Mouse (Mus musculus) lung, postnatal 0 days (tissue): ENCODE data around the gene Lrmda. TPM values are rescaled to one million over a fixed set of nuclear protein-coding genes. Genes with fewer than 3 reads are reported as not detected.
A peak's percentile ranks its signal among the peaks of the same experiment; 100 is the strongest.

Experiments used
- ATAC-seq: fragments of 200-750 bp; cut with Nextera tagmentation; 2 replicates; pipeline ENCODE4 v1.8.0; 2017; ENCODE audit warnings: moderate library complexity
- DNase-seq: peaks from one replicate; pipeline ENCODE4 v3.0.0-alpha.2; 2016; ENCODE audit warnings: low spot score
- H3K27ac ChIP-seq: fragments of 300-500 bp; sonication (generic); 2 replicates; pipeline ENCODE4 v1.5.1; 2014; ENCODE audit warnings: antibody characterized with exemption, mild to moderate bottlenecking, low read length, mixed read lengths
- H3K27me3 ChIP-seq: fragments of 300-500 bp; sonication (generic); replicated peaks from 2 replicates; pipeline ENCODE4 v1.6.1; 2014; ENCODE audit warnings: low read length, mixed read lengths; ENCODE audit not compliant: insufficient read depth
- H3K36me3 ChIP-seq: fragments of 300-500 bp; sonication (generic); 2 replicates; pipeline ENCODE4 v1.6.1; 2014; ENCODE audit warnings: low read length, mixed read lengths; ENCODE audit not compliant: insufficient read depth
- H3K4me1 ChIP-seq: fragments of 300-500 bp; sonication (generic); 2 replicates; pipeline ENCODE4 v1.6.1; 2014; ENCODE audit warnings: antibody characterized with exemption, low read depth, low read length, mixed read lengths; ENCODE audit not compliant: insufficient read depth
- H3K4me2 ChIP-seq: fragments of 300-500 bp; sonication (generic); replicated peaks from 2 replicates; pipeline ENCODE4 v1.6.1; 2014; ENCODE audit warnings: low read depth, mild to moderate bottlenecking, low read length, moderate library complexity, mixed read lengths
- H3K4me3 ChIP-seq: fragments of 300-500 bp; sonication (generic); 2 replicates; pipeline ENCODE4 v1.5.1; 2014; ENCODE audit warnings: low read depth, low read length
- H3K9ac ChIP-seq: fragments of 300-500 bp; sonication (generic); replicated peaks from 2 replicates; pipeline ENCODE4 v1.6.1; 2014; ENCODE audit warnings: low read depth, mild to moderate bottlenecking
- H3K9me3 ChIP-seq: fragments of 300-500 bp; sonication (generic); 2 replicates; pipeline ENCODE4 v1.6.1; 2016; ENCODE audit warnings: low read length, mixed read lengths
- CTCF ChIP-seq: IDR thresholded peaks from 2 replicates; pipeline ENCODE4 v1.5.1; 2016; ENCODE audit warnings: antibody characterized with exemption, mild to moderate bottlenecking
- EP300 ChIP-seq: IDR thresholded peaks from 2 replicates; pipeline ENCODE4 v1.6.1; 2016; ENCODE audit warnings: antibody characterized with exemption, mild to moderate bottlenecking, control low read depth
- WGBS: fragments of 180-500 bp; shearing (Covaris S2); extraction: QIAGEN DNeasy Blood & Tissue Kit; methylation state at CpG from one replicate; pipeline ENCODE4 v1.1.7; 2014; 5-methylcytosine and 5-hydroxymethylcytosine counted together
- polyA plus RNA-seq: library from polyadenylated mRNA; unstranded; fragments of >200 nt; fragmentation: Nextera tagmentation; extraction: Ambion mirVana; gene quantifications from 2 replicates; pipeline ENCODE4 v1.2.1, GENCODE M21; 2015

The Lrmda gene
- polyA plus RNA-seq, 1 experiment from 2014 or later = 0.86 TPM

DNA sequence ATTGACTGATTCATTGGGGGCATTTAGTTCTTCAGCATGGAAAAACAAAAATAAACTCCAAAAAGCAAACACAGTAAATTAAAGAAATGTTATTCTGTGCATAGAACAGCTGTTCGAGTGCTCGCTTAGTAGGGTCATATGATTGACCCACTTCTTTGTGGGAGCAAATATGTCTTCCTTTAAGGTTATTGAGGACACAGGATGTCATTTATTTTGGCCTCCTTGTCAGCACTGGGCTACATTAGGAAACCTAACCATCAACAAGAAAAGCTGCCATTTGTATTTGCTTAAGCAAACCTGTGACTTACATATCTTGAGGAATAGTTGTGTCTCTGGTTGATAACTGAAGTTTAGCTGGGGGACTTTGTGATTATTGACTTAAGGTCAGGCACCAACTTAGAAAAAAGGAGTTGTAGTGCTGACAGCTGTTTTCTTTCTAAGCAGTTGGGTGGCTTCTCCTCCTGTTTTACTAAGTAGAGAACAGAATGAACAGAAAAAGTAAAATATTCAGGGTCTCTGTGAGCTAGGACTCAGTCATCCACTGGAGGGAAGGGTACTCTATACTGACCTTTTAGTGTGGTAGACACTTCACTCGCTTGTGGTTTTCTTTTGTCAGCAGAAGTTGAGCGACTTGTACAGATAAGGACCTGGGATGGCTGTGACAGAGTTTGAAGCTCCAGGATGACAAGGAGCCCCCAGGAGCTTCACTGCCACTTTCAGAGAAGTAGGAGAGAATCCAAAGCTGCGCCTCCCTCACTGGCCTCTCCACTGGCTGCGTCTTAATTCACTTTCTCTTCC lies 696.3 kb downstream of the Lrmda start:
- peak; percentile 12 for DNase-seq
- WGBS = 49% methylated on average over 6 of the region's 6 CpGs
- H3K4me3 ChIP-seq = no peak overlapping the region
- no peak overlapping the region for H3K27ac ChIP-seq
- no peaks in the 10 kb centered on the region for H3K36me3 ChIP-seq
- H3K9me3 ChIP-seq = no peaks in the 10 kb centered on the region
- H3K9ac ChIP-seq = no peak overlapping the region
- no peaks in the 10 kb centered on the region for H3K27me3 ChIP-seq
- no peak for ATAC-seq
- no peak for TF ChIP-seq EP300
- TF ChIP-seq CTCF = no peak
- no peaks in the 10 kb centered on the region for H3K4me1 ChIP-seq
- H3K4me2 ChIP-seq = no peak overlapping the region

DNA sequence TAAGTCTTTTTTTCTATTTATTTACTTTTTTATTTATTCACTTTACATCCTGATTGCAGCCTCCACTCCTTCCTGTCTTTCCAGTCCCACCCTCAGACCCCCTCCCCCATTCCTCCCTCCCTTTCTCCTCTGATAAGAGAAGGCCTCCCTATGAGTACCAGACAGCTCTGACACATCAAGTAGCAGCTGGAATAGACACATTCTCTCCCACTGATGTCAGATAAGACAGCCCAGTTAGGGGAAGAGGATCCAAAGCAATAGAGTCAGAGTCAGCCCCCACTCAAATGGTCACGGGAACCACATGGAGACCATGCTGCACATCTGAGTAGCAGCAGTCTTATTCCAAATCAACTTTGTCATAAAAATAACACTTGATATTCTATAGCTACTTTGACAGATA lies 700.5 kb downstream of the Lrmda start:
- no peaks in the 10 kb centered on the region for H3K4me1 ChIP-seq
- H3K9me3 ChIP-seq = no peaks in the 10 kb centered on the region
- no peak overlapping the region for H3K27ac ChIP-seq
- no peaks in the 10 kb centered on the region for H3K36me3 ChIP-seq
- TF ChIP-seq EP300 (no peak), CTCF (no peak)
- H3K4me2 ChIP-seq = no peak overlapping the region
- 75% methylated on average over 1 of the region's 1 CpGs for WGBS
- H3K9ac ChIP-seq = no peak overlapping the region
- peak; percentile 21 for DNase-seq
- H3K27me3 ChIP-seq = no peaks in the 10 kb centered on the region
- no peak overlapping the region for H3K4me3 ChIP-seq
- peak; percentile 33; the same call in 1 of the 2 replicates for ATAC-seq

DNA sequence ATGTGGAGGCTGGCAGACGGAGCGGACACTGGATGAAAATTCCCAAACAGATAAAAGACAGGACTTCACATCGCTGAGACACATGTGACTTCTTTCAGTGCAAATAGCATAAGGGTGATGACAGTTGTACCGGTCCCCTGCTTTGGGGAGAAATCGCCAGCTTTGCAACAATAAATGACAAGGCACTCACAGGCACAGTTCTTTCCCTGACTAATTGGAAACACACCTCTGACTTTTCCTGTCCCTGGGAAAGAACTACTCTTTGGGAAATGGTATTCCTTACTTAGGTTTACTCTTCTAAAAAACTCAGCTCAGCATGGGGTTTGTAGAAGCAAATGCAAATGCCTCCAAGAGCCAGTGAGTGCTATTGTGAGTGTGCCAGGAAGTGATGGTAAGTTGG lies 702.3 kb downstream of the Lrmda start:
- DNase-seq (no peak), ATAC-seq (no peak)
- WGBS = 42% methylated on average over 5 of the region's 5 CpGs
- Histone ChIP-seq H3K4me2 (no peak overlapping the region), H3K36me3 (no peaks in the 10 kb centered on the region), H3K27me3 (no peaks in the 10 kb centered on the region), H3K9me3 (no peaks in the 10 kb centered on the region), H3K4me3 (no peak overlapping the region), H3K27ac (no peak overlapping the region), H3K9ac (no peak overlapping the region), H3K4me1 (no peaks in the 10 kb centered on the region)
- no peak for TF ChIP-seq CTCF
- no peak for TF ChIP-seq EP300

DNA sequence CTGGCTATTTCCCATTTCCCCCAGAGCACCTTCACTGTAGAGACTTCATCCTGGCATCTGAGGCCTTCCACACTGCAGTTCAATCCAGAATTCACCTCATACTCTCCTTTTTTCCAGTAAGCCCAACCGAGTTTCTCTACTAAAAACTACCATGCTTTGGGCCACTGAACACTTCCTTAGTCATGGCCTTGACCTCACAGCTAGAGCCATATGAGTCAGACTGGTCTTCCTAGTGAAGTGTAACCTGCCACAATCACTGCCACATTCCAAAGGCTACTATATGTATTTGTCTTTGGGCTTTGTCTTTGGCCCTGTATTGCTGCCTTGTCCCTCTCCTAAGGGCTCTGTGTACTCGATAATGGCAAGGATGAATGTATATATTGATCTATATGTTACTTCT lies 708.0 kb downstream of the Lrmda start:
- H3K4me2 ChIP-seq = no peak overlapping the region
- no peak overlapping the region for H3K4me3 ChIP-seq
- H3K27me3 ChIP-seq = no peaks in the 10 kb centered on the region
- WGBS = 63% methylated on average over 2 of the region's 2 CpGs
- H3K36me3 ChIP-seq = no peaks in the 10 kb centered on the region
- no peaks in the 10 kb centered on the region for H3K4me1 ChIP-seq
- H3K9ac ChIP-seq = no peak overlapping the region
- TF ChIP-seq EP300 = no peak
- no peak for TF ChIP-seq CTCF
- no peaks in the 10 kb centered on the region for H3K9me3 ChIP-seq
- no peak for DNase-seq
- H3K27ac ChIP-seq = no peak overlapping the region
- no peak for ATAC-seq

DNA sequence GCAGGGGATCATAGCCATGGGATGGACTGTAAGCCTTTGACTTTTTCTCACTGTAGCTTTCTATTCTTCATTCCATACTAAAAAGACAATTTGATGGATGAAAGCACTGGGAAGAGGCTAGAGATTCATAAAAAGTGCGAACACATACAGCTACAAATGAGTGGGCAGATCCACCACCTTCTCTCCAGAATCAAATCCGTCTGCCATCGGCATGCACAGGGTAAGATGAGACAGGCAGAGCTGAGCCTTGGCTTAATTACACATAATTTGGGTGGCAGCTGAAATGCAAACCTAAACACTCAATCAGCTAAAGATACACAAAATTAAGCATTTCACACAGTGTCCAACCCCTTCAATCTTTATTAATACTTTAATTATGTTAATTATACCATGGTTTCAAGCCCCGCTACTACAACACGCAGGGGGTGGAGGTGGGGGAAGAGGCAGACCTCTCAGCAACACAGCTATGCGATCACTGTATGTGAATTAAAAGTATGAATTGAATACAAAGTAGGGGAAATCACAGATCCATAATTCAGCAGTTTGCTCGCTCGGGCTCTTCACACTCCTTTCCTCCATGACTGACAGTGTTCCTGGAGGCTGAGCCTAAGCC lies 709.2 kb downstream of the Lrmda start:
- no peak for DNase-seq

DNA sequence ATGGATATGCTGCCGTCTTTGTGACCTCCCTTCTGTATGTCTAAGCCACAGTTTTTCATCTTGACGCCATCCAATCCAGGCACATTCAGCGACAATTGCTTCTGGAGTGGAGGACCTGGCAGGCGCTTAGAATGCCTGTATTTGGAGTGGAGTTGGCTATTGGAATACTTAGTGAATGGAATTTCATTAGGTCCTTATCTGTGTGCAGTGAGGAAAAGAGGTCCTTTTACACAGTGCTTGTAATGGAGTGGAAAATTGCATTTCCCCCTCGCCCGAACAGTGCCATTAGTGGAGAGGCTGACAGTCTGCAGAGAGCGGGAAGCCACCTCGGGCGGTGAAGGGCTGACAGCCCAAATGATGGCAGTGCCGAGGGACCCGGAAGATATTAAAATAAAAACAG lies 719.1 kb downstream of the Lrmda start:
- no peak for TF ChIP-seq EP300
- no peak for TF ChIP-seq CTCF
- H3K27me3 ChIP-seq = no peaks in the 10 kb centered on the region
- no peak overlapping the region for H3K4me3 ChIP-seq
- no peaks in the 10 kb centered on the region for H3K4me1 ChIP-seq
- no peak overlapping the region for H3K27ac ChIP-seq
- H3K9me3 ChIP-seq = no peaks in the 10 kb centered on the region
- H3K4me2 ChIP-seq = no peak overlapping the region
- H3K36me3 ChIP-seq = no peaks in the 10 kb centered on the region
- 51% methylated on average over 11 of the region's 11 CpGs for WGBS
- H3K9ac ChIP-seq = no peak overlapping the region
- DNase-seq (peak; percentile 70), ATAC-seq (peak; percentile 90)

More for the DNA sequence above, 709.2 kb downstream of the Lrmda start:
- Histone ChIP-seq H3K27me3 (no peaks in the 10 kb centered on the region), H3K4me3 (no peak overlapping the region), H3K27ac (no peak overlapping the region), H3K36me3 (no peaks in the 10 kb centered on the region), H3K4me1 (no peaks in the 10 kb centered on the region), H3K9ac (no peak overlapping the region), H3K4me2 (no peak overlapping the region), H3K9me3 (no peaks in the 10 kb centered on the region)
- ATAC-seq = no peak
- TF ChIP-seq CTCF (no peak), EP300 (no peak)
- 89% methylated on average over 8 of the region's 8 CpGs for WGBS
